Mouse (Mus musculus) right cerebral cortex, adult 2 months (tissue): ENCODE data around the gene Dpm3.

Experiments
- DNase-seq, 2 experiments: peaks; one replicate each; pipeline ENCODE4 v3.0.0; 2021 to 2022; ENCODE audit warnings: low spot score in 2 of 2

Gene Dpm3

GRCm38 (mm10) chr3:89268916-89269315 lies 9.8 kb downstream of the Dpm3 start:
- DNase-seq = no peak

GRCm38 (mm10) chr3:89270051-89270755 lies 11.0 kb downstream of the Dpm3 start, which contains the start of gene Slc50a1:
Gene Slc50a1, minus strand, starts transcription at chr3:89270570.
- peak; percentile 83 to 85 for DNase-seq

GRCm38 (mm10) chr3:89270891-89271290 lies 11.7 kb downstream of the Dpm3 start:
- DNase-seq = peak; percentile 68 to 74

- no peak for DNase-seq
Observed at GRCm38 (mm10) chr3:89271760-89272159, 12.6 kb downstream of the Dpm3 start.

GRCm38 (mm10) chr3:89276061-89276460 lies 16.9 kb downstream of the Dpm3 start:
- no peak for DNase-seq

GRCm38 (mm10) chr3:89277281-89278021 lies 18.3 kb downstream of the Dpm3 start:
- no peak for DNase-seq

- no peak for DNase-seq
Observed at GRCm38 (mm10) chr3:89278107-89278506, 18.9 kb downstream of the Dpm3 start.

GRCm38 (mm10) chr3:89278643-89279042 lies 19.5 kb downstream of the Dpm3 start:
- DNase-seq = no peak

- peak; percentile 78 to 79 for DNase-seq
Observed at GRCm38 (mm10) chr3:89279153-89279890, 20.2 kb downstream of the Dpm3 start.

GRCm38 (mm10) chr3:89280050-89280605 lies 21.0 kb downstream of the Dpm3 start:
- peak in 1 of 2 experiments; percentile 54 for DNase-seq

- peak; percentile 36 to 55 for DNase-seq
Observed at GRCm38 (mm10) chr3:89280606-89281511, 21.7 kb downstream of the Dpm3 start, which contains the start of gene Efna1. Gene Efna1, minus strand, starts transcription at chr3:89281142.

- peak; percentile 85 to 88 for DNase-seq
Observed at GRCm38 (mm10) chr3:89281579-89282290, 22.6 kb downstream of the Dpm3 start.

GRCm38 (mm10) chr3:89282291-89282643 lies 23.1 kb downstream of the Dpm3 start:
- DNase-seq = no peak

- DNase-seq = no peak
Observed at GRCm38 (mm10) chr3:89284261-89284660, 25.1 kb downstream of the Dpm3 start.

- DNase-seq = no peak
Observed at GRCm38 (mm10) chr3:89285526-89285925, 26.4 kb downstream of the Dpm3 start.

GRCm38 (mm10) chr3:89287286-89287685 lies 28.1 kb downstream of the Dpm3 start:
- no peak for DNase-seq

- DNase-seq = no peak
Observed at GRCm38 (mm10) chr3:89288503-89288928, 29.4 kb downstream of the Dpm3 start.

- DNase-seq = no peak
Observed at GRCm38 (mm10) chr3:89291874-89292273, 32.7 kb downstream of the Dpm3 start.

- no peak for DNase-seq
Observed at GRCm38 (mm10) chr3:89292303-89292702, 33.1 kb downstream of the Dpm3 start.

- no peak for DNase-seq
Observed at GRCm38 (mm10) chr3:89293247-89293918, 34.2 kb downstream of the Dpm3 start.
